Mouse (Mus musculus): ENCODE measurements at regions not wholly inside any gene's neighbourhood (a gene's known extent, or its start where the extent isn't known, plus 50 kb on each side); places are given as distances from the start of the nearest gene placed in this dataset.

GRCm38 (mm10) chr10:17237918-17238850, 484.8 kb upstream of the Cited2 start:
- no peak for ATAC-seq (ENCODE audit: insufficient read depth)
- 64% methylated on average over 12 of the region's 12 CpGs for WGBS (ENCODE audit: insufficient replicate concordance)
- no peaks in the 10 kb centered on the region for H3K36me3 ChIP-seq (replicated peaks; ENCODE audit: control insufficient read depth, insufficient read depth, low read depth)

GRCm38 (mm10) chr10:17248270-17248669, 474.7 kb upstream of the Cited2 start:
- no peaks in the 10 kb centered on the region for H3K36me3 ChIP-seq (replicated peaks; ENCODE audit: control insufficient read depth, insufficient read depth, low read depth)
- no peak overlapping the region for H3K9ac ChIP-seq (replicated peaks)
- H3K27me3 ChIP-seq (ENCODE audit: control insufficient read depth, insufficient read depth, low read length): no peaks in the 10 kb centered on the region
- H3K9me3 ChIP-seq (ENCODE audit: control insufficient read depth, low read length): no peaks in the 10 kb centered on the region
- no peak for ATAC-seq (ENCODE audit: insufficient read depth)
- DNase-seq (ENCODE audit: low read depth in 3 of 3, low spot score in 3 of 3): no peak
- H3K27ac ChIP-seq: no peak overlapping the region
- no peak for TF ChIP-seq CTCF (IDR thresholded peaks at IDR 0.05; ENCODE audit: low read depth)
- no peak for TF ChIP-seq EP300 (IDR thresholded peaks at IDR 0.05; ENCODE audit: low read depth)
- H3K4me3 ChIP-seq (ENCODE audit: insufficient read depth in 1 of 2, low read depth in 2 of 2, low read length in 2 of 2): no peak overlapping the region
- H3K4me1 ChIP-seq (replicated peaks; ENCODE audit: control insufficient read depth in 2 of 2, insufficient read depth in 2 of 2, low read length in 1 of 2): no peaks in the 10 kb centered on the region
- H3K4me2 ChIP-seq (ENCODE audit: low read depth): no peak overlapping the region
- WGBS (ENCODE audit: insufficient replicate concordance): 61% methylated on average over 2 of the region's 2 CpGs

More at GRCm38 (mm10) chr10:17237918-17238850, 484.8 kb upstream of the Cited2 start:
- no peaks in the 10 kb centered on the region for H3K4me1 ChIP-seq (replicated peaks; ENCODE audit: control insufficient read depth in 2 of 2, insufficient read depth in 2 of 2, low read length in 1 of 2)
- no peak overlapping the region for H3K27ac ChIP-seq
- no peak overlapping the region for H3K4me2 ChIP-seq (ENCODE audit: low read depth)
- H3K9me3 ChIP-seq (ENCODE audit: control insufficient read depth, low read length): no peaks in the 10 kb centered on the region
- TF ChIP-seq CTCF (IDR thresholded peaks at IDR 0.05; ENCODE audit: low read depth): no peak
- no peak for TF ChIP-seq EP300 (IDR thresholded peaks at IDR 0.05; ENCODE audit: low read depth)
- H3K4me3 ChIP-seq (ENCODE audit: insufficient read depth in 1 of 2, low read depth in 2 of 2, low read length in 2 of 2): no peak overlapping the region
- H3K9ac ChIP-seq (replicated peaks): no peak overlapping the region
- no peak for DNase-seq (ENCODE audit: low read depth in 3 of 3, low spot score in 3 of 3)
- H3K27me3 ChIP-seq (ENCODE audit: control insufficient read depth, insufficient read depth, low read length): no peaks in the 10 kb centered on the region

- no peak for ATAC-seq (ENCODE audit: insufficient read depth)
- H3K27ac ChIP-seq: no peak overlapping the region
Measured at GRCm38 (mm10) chr10:17253040-17253439, 470.0 kb upstream of the Cited2 start.

GRCm38 (mm10) chr10:17260154-17260553, 462.9 kb upstream of the Cited2 start:
- Histone ChIP-seq H3K36me3 (replicated peaks; ENCODE audit: control insufficient read depth, insufficient read depth, low read depth) (no peaks in the 10 kb centered on the region), H3K9me3 (ENCODE audit: control insufficient read depth, low read length) (no peaks in the 10 kb centered on the region), H3K27ac (no peak overlapping the region), H3K4me3 (ENCODE audit: insufficient read depth in 1 of 2, low read depth in 2 of 2, low read length in 2 of 2) (no peak overlapping the region), H3K4me2 (ENCODE audit: low read depth) (no peak overlapping the region), H3K27me3 (ENCODE audit: control insufficient read depth, insufficient read depth, low read length) (no peaks in the 10 kb centered on the region), H3K9ac (replicated peaks) (no peak overlapping the region), H3K4me1 (replicated peaks; ENCODE audit: control insufficient read depth in 2 of 2, insufficient read depth in 2 of 2, low read length in 1 of 2) (no peaks in the 10 kb centered on the region)
- ATAC-seq (ENCODE audit: insufficient read depth) (no peak), DNase-seq (ENCODE audit: low read depth in 3 of 3, low spot score in 3 of 3) (no peak)
- TF ChIP-seq EP300 (IDR thresholded peaks at IDR 0.05; ENCODE audit: low read depth) (no peak), CTCF (IDR thresholded peaks at IDR 0.05; ENCODE audit: low read depth) (no peak)
- 63% methylated on average over 4 of the region's 4 CpGs for WGBS (ENCODE audit: insufficient replicate concordance)

More at GRCm38 (mm10) chr10:17253040-17253439, 470.0 kb upstream of the Cited2 start:
- H3K9ac ChIP-seq (replicated peaks): no peak overlapping the region
- H3K27me3 ChIP-seq (ENCODE audit: control insufficient read depth, insufficient read depth, low read length): no peaks in the 10 kb centered on the region
- WGBS (ENCODE audit: insufficient replicate concordance): 61% methylated on average over 4 of the region's 4 CpGs
- TF ChIP-seq EP300 (IDR thresholded peaks at IDR 0.05; ENCODE audit: low read depth) (no peak), CTCF (IDR thresholded peaks at IDR 0.05; ENCODE audit: low read depth) (no peak)
- no peaks in the 10 kb centered on the region for H3K9me3 ChIP-seq (ENCODE audit: control insufficient read depth, low read length)
- H3K4me1 ChIP-seq (replicated peaks; ENCODE audit: control insufficient read depth in 2 of 2, insufficient read depth in 2 of 2, low read length in 1 of 2): no peaks in the 10 kb centered on the region
- no peak overlapping the region for H3K4me2 ChIP-seq (ENCODE audit: low read depth)
- DNase-seq (ENCODE audit: low read depth in 3 of 3, low spot score in 3 of 3): no peak
- H3K36me3 ChIP-seq (replicated peaks; ENCODE audit: control insufficient read depth, insufficient read depth, low read depth): no peaks in the 10 kb centered on the region
- no peak overlapping the region for H3K4me3 ChIP-seq (ENCODE audit: insufficient read depth in 1 of 2, low read depth in 2 of 2, low read length in 2 of 2)

- ATAC-seq (ENCODE audit: insufficient read depth) (no peak), DNase-seq (ENCODE audit: low read depth in 3 of 3, low spot score in 3 of 3) (no peak)
- Histone ChIP-seq H3K9me3 (ENCODE audit: control insufficient read depth, low read length) (no peaks in the 10 kb centered on the region), H3K27ac (no peak overlapping the region), H3K4me2 (ENCODE audit: low read depth) (no peak overlapping the region), H3K27me3 (ENCODE audit: control insufficient read depth, insufficient read depth, low read length) (no peaks in the 10 kb centered on the region), H3K4me1 (replicated peaks; ENCODE audit: control insufficient read depth in 2 of 2, insufficient read depth in 2 of 2, low read length in 1 of 2) (no peaks in the 10 kb centered on the region), H3K4me3 (ENCODE audit: insufficient read depth in 1 of 2, low read depth in 2 of 2, low read length in 2 of 2) (no peak overlapping the region), H3K36me3 (replicated peaks; ENCODE audit: control insufficient read depth, insufficient read depth, low read depth) (no peaks in the 10 kb centered on the region), H3K9ac (replicated peaks) (no peak overlapping the region)
- TF ChIP-seq EP300 (IDR thresholded peaks at IDR 0.05; ENCODE audit: low read depth): no peak
- WGBS (ENCODE audit: insufficient replicate concordance): 58% methylated on average over 4 of the region's 4 CpGs
Measured at GRCm38 (mm10) chr10:17260615-17261014, 462.4 kb upstream of the Cited2 start.

All from liver, embryonic 14.5 days (tissue).